Mouse (Mus musculus): Measurements from ENCODE around the gene Jdp2. TPM values are rescaled to one million over a fixed set of nuclear protein-coding genes. Genes with fewer than 3 reads are reported as not detected.
A peak's percentile ranks its signal among the peaks of the same experiment; 100 is the strongest.

The Jdp2 gene
- total RNA-seq, 1 experiment = 15.9 TPM

GRCm38 (mm10) chr12:85643735-85644134 lies 44.9 kb downstream of the Jdp2 start:
- Histone ChIP-seq H3K9ac (ENCODE audit: insufficient read depth, low read depth, low read length, poor library complexity, severe bottlenecking) (no peak overlapping the region), H3K27ac (ENCODE audit: insufficient read depth, low read depth, low read length, poor library complexity, severe bottlenecking) (no peak overlapping the region), H3K4me3 (ENCODE audit: insufficient read depth in 1 of 2, low read depth in 1 of 2, low read length in 2 of 2, poor library complexity in 1 of 2, severe bottlenecking in 1 of 2) (no peak overlapping the region), H3K4me1 (ENCODE audit: control insufficient read depth in 2 of 2, insufficient read depth in 2 of 2, low read length in 2 of 2, poor library complexity in 1 of 2) (peaks cover 3 to 7% of the 10 kb centered on the region in 2 experiments; a peak in 1 of 4 replicates), H3K36me3 (ENCODE audit: control insufficient read depth, insufficient read depth, low read length, poor library complexity, severe bottlenecking) (no peaks in the 10 kb centered on the region), H3K9me3 (ENCODE audit: control insufficient read depth, insufficient read depth, low read depth, low read length) (no peaks in the 10 kb centered on the region)
- TF ChIP-seq HCFC1 (IDR thresholded peaks at IDR 0.05; ENCODE audit: borderline replicate concordance, insufficient read depth, low read length) (no peak), ZC3H11A (IDR thresholded peaks at IDR 0.05; ENCODE audit: borderline replicate concordance, low read depth, low read length) (no peak), MAFK (IDR thresholded peaks at IDR 0.05; ENCODE audit: insufficient read depth, low read depth, low read length) (no peak), CHD2 (IDR thresholded peaks at IDR 0.05; ENCODE audit: low read depth, low read length) (no peak), ZNF384 (IDR thresholded peaks at IDR 0.05; ENCODE audit: low read depth, low read length) (no peak)
- in situ Hi-C loops (cut with MboI; ENCODE audit: low sequenced_read_pairs in 2 of 2, unreplicated experiment in 2 of 2) = no loop called here
- DNase-seq (ENCODE audit: low read depth, low spot score) = no peak

- no peaks in the 10 kb centered on the region for H3K36me3 ChIP-seq (ENCODE audit: control insufficient read depth, insufficient read depth, low read length, poor library complexity, severe bottlenecking)
- no peaks in the 10 kb centered on the region for H3K9me3 ChIP-seq (ENCODE audit: control insufficient read depth, insufficient read depth, low read depth, low read length)
- no peak overlapping the region for H3K9ac ChIP-seq (ENCODE audit: insufficient read depth, low read depth, low read length, poor library complexity, severe bottlenecking)
- H3K4me3 ChIP-seq (ENCODE audit: insufficient read depth in 1 of 2, low read depth in 1 of 2, low read length in 2 of 2, poor library complexity in 1 of 2, severe bottlenecking in 1 of 2) = no peak overlapping the region
- no peak overlapping the region for H3K27ac ChIP-seq (ENCODE audit: insufficient read depth, low read depth, low read length, poor library complexity, severe bottlenecking)
- peaks cover 3 to 6% of the 10 kb centered on the region in 2 experiments; a peak in 1 of 4 replicates for H3K4me1 ChIP-seq (ENCODE audit: control insufficient read depth in 2 of 2, insufficient read depth in 2 of 2, low read length in 2 of 2, poor library complexity in 1 of 2)
- in situ Hi-C loops (cut with MboI; ENCODE audit: low sequenced_read_pairs in 2 of 2, unreplicated experiment in 2 of 2) = no loop called here
- TF ChIP-seq ZC3H11A (IDR thresholded peaks at IDR 0.05; ENCODE audit: borderline replicate concordance, low read depth, low read length) (no peak), ZNF384 (IDR thresholded peaks at IDR 0.05; ENCODE audit: low read depth, low read length) (no peak), HCFC1 (IDR thresholded peaks at IDR 0.05; ENCODE audit: borderline replicate concordance, insufficient read depth, low read length) (no peak), MAFK (IDR thresholded peaks at IDR 0.05; ENCODE audit: insufficient read depth, low read depth, low read length) (no peak), CHD2 (IDR thresholded peaks at IDR 0.05; ENCODE audit: low read depth, low read length) (no peak)
- no peak for DNase-seq (ENCODE audit: low read depth, low spot score)
Observed at GRCm38 (mm10) chr12:85645664-85646063, 46.8 kb downstream of the Jdp2 start.

GRCm38 (mm10) chr12:85647346-85647745 lies 48.5 kb downstream of the Jdp2 start:
- peak; percentile 13; the same call in 1 of the 2 replicates for TF ChIP-seq ZC3H11A (IDR thresholded peaks at IDR 0.05; ENCODE audit: borderline replicate concordance, low read depth, low read length)
- no peak for TF ChIP-seq MAFK (IDR thresholded peaks at IDR 0.05; ENCODE audit: insufficient read depth, low read depth, low read length)
- no peak for TF ChIP-seq HCFC1 (IDR thresholded peaks at IDR 0.05; ENCODE audit: borderline replicate concordance, insufficient read depth, low read length)
- in situ Hi-C loops (cut with MboI; ENCODE audit: low sequenced_read_pairs in 2 of 2, unreplicated experiment in 2 of 2) = no loop called here

GRCm38 (mm10) chr12:85647955-85648354 lies 49.1 kb downstream of the Jdp2 start:
- H3K9ac ChIP-seq (ENCODE audit: insufficient read depth, low read depth, low read length, poor library complexity, severe bottlenecking) = no peak overlapping the region
- in situ Hi-C loops (cut with MboI; ENCODE audit: low sequenced_read_pairs in 2 of 2, unreplicated experiment in 2 of 2) = no loop called here
- H3K4me3 ChIP-seq (ENCODE audit: insufficient read depth in 1 of 2, low read depth in 1 of 2, low read length in 2 of 2, poor library complexity in 1 of 2, severe bottlenecking in 1 of 2) = no peak overlapping the region
- TF ChIP-seq ZNF384 (IDR thresholded peaks at IDR 0.05; ENCODE audit: low read depth, low read length) (no peak), HCFC1 (IDR thresholded peaks at IDR 0.05; ENCODE audit: borderline replicate concordance, insufficient read depth, low read length) (no peak), CHD2 (IDR thresholded peaks at IDR 0.05; ENCODE audit: low read depth, low read length) (no peak), MAFK (IDR thresholded peaks at IDR 0.05; ENCODE audit: insufficient read depth, low read depth, low read length) (no peak), ZC3H11A (IDR thresholded peaks at IDR 0.05; ENCODE audit: borderline replicate concordance, low read depth, low read length) (no peak)
- H3K36me3 ChIP-seq (ENCODE audit: control insufficient read depth, insufficient read depth, low read length, poor library complexity, severe bottlenecking) = no peaks in the 10 kb centered on the region
- no peak for DNase-seq (ENCODE audit: low read depth, low spot score)
- H3K9me3 ChIP-seq (ENCODE audit: control insufficient read depth, insufficient read depth, low read depth, low read length) = no peaks in the 10 kb centered on the region
- H3K4me1 ChIP-seq (ENCODE audit: control insufficient read depth in 2 of 2, insufficient read depth in 2 of 2, low read length in 2 of 2, poor library complexity in 1 of 2) = peaks cover 3 to 6% of the 10 kb centered on the region in 2 experiments; a peak in 1 of 4 replicates
- H3K27ac ChIP-seq (ENCODE audit: insufficient read depth, low read depth, low read length, poor library complexity, severe bottlenecking) = no peak overlapping the region

More at GRCm38 (mm10) chr12:85647346-85647745, 48.5 kb downstream of the Jdp2 start:
- H3K4me3 ChIP-seq (ENCODE audit: insufficient read depth in 1 of 2, low read depth in 1 of 2, low read length in 2 of 2, poor library complexity in 1 of 2, severe bottlenecking in 1 of 2) = no peak overlapping the region
- H3K27ac ChIP-seq (ENCODE audit: insufficient read depth, low read depth, low read length, poor library complexity, severe bottlenecking) = no peak overlapping the region
- peaks cover 3 to 6% of the 10 kb centered on the region in 2 experiments; a peak in 1 of 4 replicates for H3K4me1 ChIP-seq (ENCODE audit: control insufficient read depth in 2 of 2, insufficient read depth in 2 of 2, low read length in 2 of 2, poor library complexity in 1 of 2)
- H3K9me3 ChIP-seq (ENCODE audit: control insufficient read depth, insufficient read depth, low read depth, low read length) = no peaks in the 10 kb centered on the region
- H3K9ac ChIP-seq (ENCODE audit: insufficient read depth, low read depth, low read length, poor library complexity, severe bottlenecking) = no peak overlapping the region
- no peaks in the 10 kb centered on the region for H3K36me3 ChIP-seq (ENCODE audit: control insufficient read depth, insufficient read depth, low read length, poor library complexity, severe bottlenecking)
- DNase-seq (ENCODE audit: low read depth, low spot score) = no peak

GRCm38 (mm10) chr12:85659319-85659718 lies 60.5 kb downstream of the Jdp2 start:
- no peak overlapping the region for H3K4me3 ChIP-seq (ENCODE audit: insufficient read depth in 1 of 2, low read depth in 1 of 2, low read length in 2 of 2, poor library complexity in 1 of 2, severe bottlenecking in 1 of 2)

More at GRCm38 (mm10) chr12:85659319-85659718, 60.5 kb downstream of the Jdp2 start:
- DNase-seq (ENCODE audit: low read depth, low spot score) = no peak
- TF ChIP-seq ZNF384 (IDR thresholded peaks at IDR 0.05; ENCODE audit: low read depth, low read length) (no peak), ZC3H11A (IDR thresholded peaks at IDR 0.05; ENCODE audit: borderline replicate concordance, low read depth, low read length) (no peak), HCFC1 (IDR thresholded peaks at IDR 0.05; ENCODE audit: borderline replicate concordance, insufficient read depth, low read length) (no peak)
- H3K4me1 ChIP-seq (ENCODE audit: control insufficient read depth in 2 of 2, insufficient read depth in 2 of 2, low read length in 2 of 2, poor library complexity in 1 of 2) = no peaks in the 10 kb centered on the region
- no peaks in the 10 kb centered on the region for H3K36me3 ChIP-seq (ENCODE audit: control insufficient read depth, insufficient read depth, low read length, poor library complexity, severe bottlenecking)
- no peak overlapping the region for H3K9ac ChIP-seq (ENCODE audit: insufficient read depth, low read depth, low read length, poor library complexity, severe bottlenecking)
- in situ Hi-C loops (cut with MboI; ENCODE audit: low sequenced_read_pairs in 2 of 2, unreplicated experiment in 2 of 2) = loop anchor here (10.0 to 25.0 kb wide), 3 partner anchors 125 to 322 kb away; partner anchors contain the start of gene Nek9 (in 1 of the 2)
- no peaks in the 10 kb centered on the region for H3K9me3 ChIP-seq (ENCODE audit: control insufficient read depth, insufficient read depth, low read depth, low read length)
- H3K27ac ChIP-seq (ENCODE audit: insufficient read depth, low read depth, low read length, poor library complexity, severe bottlenecking) = no peak overlapping the region
